Mouse (Mus musculus): ENCODE results near the gene Cachd1.
A peak's percentile ranks its signal among the peaks of the same experiment; 100 is the strongest.

Gene Cachd1

GRCm38 (mm10) chr4:100776043-100776870 lies at the start of gene Cachd1:
Gene Cachd1 (plus strand): TSS chr4:100776675.
- peak; percentile 62 for DNase-seq (ENCODE audit: low spot score)

- DNase-seq (ENCODE audit: low spot score): peak; percentile 9
Observed at GRCm38 (mm10) chr4:100728896-100729479, 47.5 kb upstream of the Cachd1 start.

GRCm38 (mm10) chr4:100735098-100735935 lies 41.2 kb upstream of the Cachd1 start:
- DNase-seq (ENCODE audit: low spot score): no peak

GRCm38 (mm10) chr4:100735936-100736349 lies 40.5 kb upstream of the Cachd1 start:
- DNase-seq (ENCODE audit: low spot score): no peak

GRCm38 (mm10) chr4:100743615-100744014 lies 32.9 kb upstream of the Cachd1 start:
- DNase-seq (ENCODE audit: low spot score): no peak

GRCm38 (mm10) chr4:100752278-100752677 lies 24.2 kb upstream of the Cachd1 start:
- no peak for DNase-seq (ENCODE audit: low spot score)

- no peak for DNase-seq (ENCODE audit: low spot score)
Observed at GRCm38 (mm10) chr4:100755632-100756031, 20.8 kb upstream of the Cachd1 start.

- DNase-seq (ENCODE audit: low spot score): no peak
Observed at GRCm38 (mm10) chr4:100756499-100756898, 20.0 kb upstream of the Cachd1 start.

- no peak for DNase-seq (ENCODE audit: low spot score)
Observed at GRCm38 (mm10) chr4:100758265-100758898, 18.1 kb upstream of the Cachd1 start.

GRCm38 (mm10) chr4:100759603-100760002 lies 16.9 kb upstream of the Cachd1 start:
- no peak for DNase-seq (ENCODE audit: low spot score)

- no peak for DNase-seq (ENCODE audit: low spot score)
Observed at GRCm38 (mm10) chr4:100760416-100760815, 16.1 kb upstream of the Cachd1 start.

GRCm38 (mm10) chr4:100768606-100769005 lies 7.9 kb upstream of the Cachd1 start:
- no peak for DNase-seq (ENCODE audit: low spot score)

- peak; percentile 36 for DNase-seq (ENCODE audit: low spot score)
Observed at GRCm38 (mm10) chr4:100776871-100777375, 448 bp downstream of the Cachd1 start.

- DNase-seq (ENCODE audit: low spot score): peak; percentile 27
Observed at GRCm38 (mm10) chr4:100777376-100778041, 1.0 kb downstream of the Cachd1 start.

- DNase-seq (ENCODE audit: low spot score): no peak
Observed at GRCm38 (mm10) chr4:100778082-100778481, 1.6 kb downstream of the Cachd1 start.

- DNase-seq (ENCODE audit: low spot score): no peak
Observed at GRCm38 (mm10) chr4:100779023-100779422, 2.5 kb downstream of the Cachd1 start.

- no peak for DNase-seq (ENCODE audit: low spot score)
Observed at GRCm38 (mm10) chr4:100779695-100780094, 3.2 kb downstream of the Cachd1 start.

- DNase-seq (ENCODE audit: low spot score): no peak
Observed at GRCm38 (mm10) chr4:100780911-100781310, 4.4 kb downstream of the Cachd1 start.

- peak; percentile 18 for DNase-seq (ENCODE audit: low spot score)
Observed at GRCm38 (mm10) chr4:100782348-100782747, 5.9 kb downstream of the Cachd1 start.

- DNase-seq (ENCODE audit: low spot score): no peak
Observed at GRCm38 (mm10) chr4:100782891-100783290, 6.4 kb downstream of the Cachd1 start.

- DNase-seq (ENCODE audit: low spot score): no peak
Observed at GRCm38 (mm10) chr4:100787201-100787600, 10.7 kb downstream of the Cachd1 start.

Measured in urinary bladder, postnatal 25 days (tissue).